Mouse (Mus musculus): ENCODE measurements around the gene Fkbp8.

Gene Fkbp8

GRCm38 (mm10) chr8:70501820-70502529 is 25.5 kb upstream of the Fkbp8 start:
- WGBS, result 21% methylated on average over 23 of the region's 23 CpGs

- 38% methylated on average over 12 of the region's 12 CpGs for WGBS
Observed at GRCm38 (mm10) chr8:70502540-70502939, 25.0 kb upstream of the Fkbp8 start.

GRCm38 (mm10) chr8:70503062-70503750 is 24.3 kb upstream of the Fkbp8 start:
- WGBS, result 21% methylated on average over 46 of the region's 46 CpGs

GRCm38 (mm10) chr8:70504291-70504716 is 23.2 kb upstream of the Fkbp8 start:
- WGBS, result 23% methylated on average over 16 of the region's 16 CpGs

- WGBS, result 60% methylated on average over 3 of the region's 3 CpGs
Observed at GRCm38 (mm10) chr8:70504851-70505250, 22.7 kb upstream of the Fkbp8 start.

GRCm38 (mm10) chr8:70505698-70506327 is 21.7 kb upstream of the Fkbp8 start:
- 21% methylated on average over 32 of the region's 32 CpGs for WGBS

- 2% methylated on average over 40 of the region's 40 CpGs for WGBS
Observed at GRCm38 (mm10) chr8:70506328-70507026, 21.0 kb upstream of the Fkbp8 start, which contains the start of gene Rex1bd. Rex1bd (minus strand) TSS chr8:70506752.

GRCm38 (mm10) chr8:70507027-70507393 is 20.5 kb upstream of the Fkbp8 start:
- WGBS, result 66% methylated on average over 5 of the region's 5 CpGs

- WGBS, result 12% methylated on average over 25 of the region's 25 CpGs
Observed at GRCm38 (mm10) chr8:70509281-70509952, 18.1 kb upstream of the Fkbp8 start.

GRCm38 (mm10) chr8:70510228-70510915 is 17.2 kb upstream of the Fkbp8 start, which contains the start of gene Uba52:
Uba52 (minus strand) TSS chr8:70510801.
- WGBS, result 1% methylated on average over 74 of the region's 74 CpGs

GRCm38 (mm10) chr8:70511174-70511573 is 16.4 kb upstream of the Fkbp8 start:
- 79% methylated on average over 6 of the region's 6 CpGs for WGBS

- WGBS, result 93% methylated on average over 2 of the region's 2 CpGs
Observed at GRCm38 (mm10) chr8:70511770-70512169, 15.8 kb upstream of the Fkbp8 start.

GRCm38 (mm10) chr8:70512253-70512903 is 15.1 kb upstream of the Fkbp8 start:
- 92% methylated on average over 11 of the region's 11 CpGs for WGBS

- WGBS, result 5% methylated on average over 2 of the region's 2 CpGs
Observed at GRCm38 (mm10) chr8:70513441-70513840, 14.1 kb upstream of the Fkbp8 start.

GRCm38 (mm10) chr8:70517940-70518643 is 9.4 kb upstream of the Fkbp8 start:
- 74% methylated on average over 10 of the region's 10 CpGs for WGBS

- 65% methylated on average over 6 of the region's 6 CpGs for WGBS
Observed at GRCm38 (mm10) chr8:70519043-70519442, 8.5 kb upstream of the Fkbp8 start.

- 61% methylated on average over 2 of the region's 2 CpGs for WGBS
Observed at GRCm38 (mm10) chr8:70519606-70520005, 7.9 kb upstream of the Fkbp8 start.

GRCm38 (mm10) chr8:70522592-70523403 is 4.7 kb upstream of the Fkbp8 start:
- under 1% methylated on average over 51 of the region's 51 CpGs for WGBS

- WGBS, result 3% methylated on average over 8 of the region's 8 CpGs
Observed at GRCm38 (mm10) chr8:70527111-70527511, 413 bp upstream of the Fkbp8 start.
